8 mouse cellular contexts compared by ENCODE assay signal in genomic region chr4:128670566-128671191, GRCm38 (mm10). TPM values are rescaled to one million over a fixed set of nuclear protein-coding genes. Genes with fewer than 3 reads are reported as not detected.
DNase-seq lines count a peak whose midpoint lies in the region; ATAC-seq and TF ChIP-seq lines count a peak whose summit lies in the region.

No protein-coding gene starts in this region.

- no peaks in the 10 kb centered on the region for H3K4me1 ChIP-seq in midbrain, postnatal 0 days (ENCODE audit: insufficient read depth, low read length)
- H3K4me1 ChIP-seq in midbrain, embryonic 14.5 days (ENCODE audit: control insufficient read depth, insufficient read depth, low read length), result 0 out of 2 replicates have a peak, but pooled peaks cover 6% of the 10 kb centered on the region
- peaks cover 33% of the 10 kb centered on the region for H3K4me1 ChIP-seq in hindbrain, embryonic 15.5 days (replicated peaks)
- peaks cover 16% of the 10 kb centered on the region for H3K4me1 ChIP-seq in limb, embryonic 11.5 days (ENCODE audit: control insufficient read depth, insufficient read depth, low read length)
- H3K4me1 ChIP-seq in stomach, embryonic 16.5 days (ENCODE audit: control insufficient read depth, insufficient read depth, low read length), result peaks cover 9% of the 10 kb centered on the region

- H3K27me3 ChIP-seq in midbrain, postnatal 0 days (ENCODE audit: insufficient read depth, low read length), result no peaks in the 10 kb centered on the region
- H3K27me3 ChIP-seq in midbrain, embryonic 14.5 days (ENCODE audit: control insufficient read depth, insufficient read depth, low read length), result no peaks in the 10 kb centered on the region
- H3K27me3 ChIP-seq in hindbrain, embryonic 15.5 days, result no peaks in the 10 kb centered on the region
- H3K27me3 ChIP-seq in limb, embryonic 11.5 days (ENCODE audit: control insufficient read depth, insufficient read depth, low read length), result no peaks in the 10 kb centered on the region
- no peaks in the 10 kb centered on the region for H3K27me3 ChIP-seq in stomach, embryonic 16.5 days (ENCODE audit: control insufficient read depth, insufficient read depth, low read length)

- H3K4me3 ChIP-seq in midbrain, postnatal 0 days (ENCODE audit: low read depth, low read length), result no peak overlapping the region
- H3K4me3 ChIP-seq in midbrain, embryonic 14.5 days (replicated peaks; ENCODE audit: low read depth, low read length), result no peak overlapping the region
- H3K4me3 ChIP-seq in hindbrain, embryonic 15.5 days, result no peak overlapping the region
- H3K4me3 ChIP-seq in limb, embryonic 11.5 days (ENCODE audit: low read depth, low read length), result no peak overlapping the region
- H3K4me3 ChIP-seq in stomach, embryonic 16.5 days (replicated peaks; ENCODE audit: low read length), result no peak overlapping the region

- H3K36me3 ChIP-seq in midbrain, postnatal 0 days (ENCODE audit: insufficient read depth, low read length), result no peaks in the 10 kb centered on the region
- no peaks in the 10 kb centered on the region for H3K36me3 ChIP-seq in midbrain, embryonic 14.5 days (ENCODE audit: control insufficient read depth, insufficient read depth, low read length)
- no peaks in the 10 kb centered on the region for H3K36me3 ChIP-seq in hindbrain, embryonic 15.5 days
- H3K36me3 ChIP-seq in limb, embryonic 11.5 days (ENCODE audit: control insufficient read depth, insufficient read depth, low read length), result no peaks in the 10 kb centered on the region
- H3K36me3 ChIP-seq in stomach, embryonic 16.5 days (ENCODE audit: control insufficient read depth, insufficient read depth, low read length), result no peaks in the 10 kb centered on the region

- 51% methylated on average over 11 of the region's 11 CpGs for WGBS in midbrain, postnatal 0 days
- 49% methylated on average over 11 of the region's 11 CpGs for WGBS in midbrain, embryonic 14.5 days
- 28% methylated on average over 11 of the region's 11 CpGs for WGBS in hindbrain, embryonic 15.5 days
- WGBS in limb, embryonic 11.5 days, result 7% methylated on average over 11 of the region's 11 CpGs
- WGBS in stomach, embryonic 16.5 days, result 25% methylated on average over 11 of the region's 11 CpGs

- DNase-seq in midbrain, postnatal 0 days (ENCODE audit: low spot score), result no peak
- no peak for DNase-seq in midbrain, embryonic 14.5 days
- peak; percentile 78 for DNase-seq in limb, embryonic 11.5 days (ENCODE audit: low spot score)
- no peak for DNase-seq in frontal cortex, postnatal 36 days (ENCODE audit: low spot score in 2 of 2)
- DNase-seq in spleen, adult 18-20 months, result no peak
- DNase-seq in spleen, postnatal 36 days (ENCODE audit: low spot score in 2 of 2), result no peak

- no peak overlapping the region for H3K27ac ChIP-seq in midbrain, postnatal 0 days (ENCODE audit: low read depth, low read length)
- H3K27ac ChIP-seq in midbrain, embryonic 14.5 days (replicated peaks; ENCODE audit: low read depth, low read length), result no peak overlapping the region
- H3K27ac ChIP-seq in hindbrain, embryonic 15.5 days (replicated peaks), result peak overlapping the region; percentile 70
- H3K27ac ChIP-seq in limb, embryonic 11.5 days (replicated peaks; ENCODE audit: low read depth, low read length), result peak overlapping the region; percentile 97
- H3K27ac ChIP-seq in stomach, embryonic 16.5 days (ENCODE audit: low read length), result no peak overlapping the region; the same call in 1 of the 2 replicates

- no peak overlapping the region for H3K4me2 ChIP-seq in midbrain, postnatal 0 days (ENCODE audit: low read depth, low read length, poor library complexity, severe bottlenecking)
- no peak overlapping the region for H3K4me2 ChIP-seq in midbrain, embryonic 14.5 days (ENCODE audit: low read length)
- H3K4me2 ChIP-seq in hindbrain, embryonic 15.5 days, result 0 out of 2 replicates have a peak overlapping the region, but pooled peaks have one; percentile 17
- peak overlapping the region; percentile 26 for H3K4me2 ChIP-seq in limb, embryonic 11.5 days (ENCODE audit: low read depth, severe bottlenecking)
- H3K4me2 ChIP-seq in stomach, embryonic 16.5 days (ENCODE audit: low read depth, low read length), result peak overlapping the region; percentile 1; the same call in 1 of the 2 replicates

- TF ChIP-seq CTCF in midbrain, postnatal 0 days (IDR thresholded peaks at IDR 0.05), result no peak

- H3K9me3 ChIP-seq in midbrain, postnatal 0 days (ENCODE audit: low read length), result no peaks in the 10 kb centered on the region
- no peaks in the 10 kb centered on the region for H3K9me3 ChIP-seq in midbrain, embryonic 14.5 days (ENCODE audit: control insufficient read depth, low read length)
- no peaks in the 10 kb centered on the region for H3K9me3 ChIP-seq in hindbrain, embryonic 15.5 days
- H3K9me3 ChIP-seq in limb, embryonic 11.5 days (ENCODE audit: control insufficient read depth, low read length), result no peaks in the 10 kb centered on the region
- H3K9me3 ChIP-seq in stomach, embryonic 16.5 days (replicated peaks; ENCODE audit: control insufficient read depth, low read length), result no peaks in the 10 kb centered on the region

- no peak for ATAC-seq in midbrain, postnatal 0 days (ENCODE audit: low FRiP score)
- ATAC-seq in midbrain, embryonic 14.5 days (ENCODE audit: low FRiP score, low TSS enrichment), result no peak
- ATAC-seq in hindbrain, embryonic 15.5 days (ENCODE audit: low FRiP score, low read depth), result 0 out of 2 replicates have a peak, but pooled peaks have one; percentile 54
- peak; percentile 78 for ATAC-seq in limb, embryonic 11.5 days (ENCODE audit: insufficient number of reproducible peaks, low FRiP score, low TSS enrichment, low read depth)
- peak; percentile 56 for ATAC-seq in stomach, embryonic 16.5 days (ENCODE audit: insufficient read depth, low FRiP score)

- H3K9ac ChIP-seq in midbrain, postnatal 0 days (replicated peaks; ENCODE audit: low read length, poor library complexity, severe bottlenecking), result 0 out of 2 replicates have a peak overlapping the region, but pooled peaks have one; percentile 24
- no peak overlapping the region for H3K9ac ChIP-seq in midbrain, embryonic 14.5 days (replicated peaks; ENCODE audit: low read length)
- no peak overlapping the region for H3K9ac ChIP-seq in hindbrain, embryonic 15.5 days
- H3K9ac ChIP-seq in limb, embryonic 11.5 days (ENCODE audit: low read length), result peak overlapping the region; percentile 58
- H3K9ac ChIP-seq in stomach, embryonic 16.5 days (ENCODE audit: low read length), result no peak overlapping the region

RNA-seq across cellular contexts. Expression of gene Phc2, which starts 16.2 kb away (rescaled TPM):
- 64.3 and 66.1 TPM in 2 replicates for total RNA-seq in midbrain, postnatal 0 days (2014; rRNA removed)
- 31.4 and 34.8 TPM in 2 replicates for polyA plus RNA-seq in midbrain, postnatal 0 days (2015; fragmentation: Nextera tagmentation; extraction: Ambion mirVana)
- polyA plus RNA-seq in midbrain, embryonic 14.5 days (2014; fragmentation: Nextera tagmentation; extraction: Ambion mirVana), result 48.4 and 54.2 TPM in 2 replicates
- 67.0 and 71.5 TPM in 2 replicates for polyA plus RNA-seq in hindbrain, embryonic 15.5 days (2015; fragmentation: Nextera tagmentation; extraction: Ambion mirVana)
- 63.2 and 70.6 TPM in 2 replicates for polyA plus RNA-seq in limb, embryonic 11.5 days (2014; fragmentation: Nextera tagmentation; extraction: Ambion mirVana)
- 12.7 TPM in 2 replicates for polyA plus RNA-seq in stomach, embryonic 16.5 days (2015; fragmentation: Nextera tagmentation; extraction: Ambion mirVana)

RNA-seq across cellular contexts. Expression of gene Tlr12, which starts 52.3 kb away (rescaled TPM):
- total RNA-seq in midbrain, postnatal 0 days (2014; rRNA removed), result 1.3 and 2.1 TPM in 2 replicates
- 0.71 and 1.1 TPM in 2 replicates for polyA plus RNA-seq in midbrain, postnatal 0 days (2015; fragmentation: Nextera tagmentation; extraction: Ambion mirVana)
- 0.61 and 1.2 TPM in 2 replicates for polyA plus RNA-seq in midbrain, embryonic 14.5 days (2014; fragmentation: Nextera tagmentation; extraction: Ambion mirVana)
- 1.5 and 2.0 TPM in 2 replicates for polyA plus RNA-seq in hindbrain, embryonic 15.5 days (2015; fragmentation: Nextera tagmentation; extraction: Ambion mirVana)
- polyA plus RNA-seq in limb, embryonic 11.5 days (2014; fragmentation: Nextera tagmentation; extraction: Ambion mirVana), result 0.21 and 0.29 TPM in 2 replicates
- 1.6 and 1.9 TPM in 2 replicates for polyA plus RNA-seq in stomach, embryonic 16.5 days (2015; fragmentation: Nextera tagmentation; extraction: Ambion mirVana)

Comparison
In these comparisons a context has a peak if more than half of its experiments do, and no peak if none do; other contexts are left out.
1. H3K9ac ChIP-seq: peak in midbrain, postnatal 0 days (single experiment) and limb, embryonic 11.5 days (single experiment); none in midbrain, embryonic 14.5 days (single experiment), hindbrain, embryonic 15.5 days (single experiment) and stomach, embryonic 16.5 days (single experiment).
2. ATAC-seq: peak in hindbrain, embryonic 15.5 days (single experiment), limb, embryonic 11.5 days (single experiment) and stomach, embryonic 16.5 days (single experiment); none in midbrain, postnatal 0 days (single experiment) and midbrain, embryonic 14.5 days (single experiment).
3. H3K27ac ChIP-seq: peak in hindbrain, embryonic 15.5 days (single experiment) and limb, embryonic 11.5 days (single experiment); none in midbrain, postnatal 0 days (single experiment), midbrain, embryonic 14.5 days (single experiment) and stomach, embryonic 16.5 days (single experiment).
4. H3K4me2 ChIP-seq: peak in hindbrain, embryonic 15.5 days (single experiment), limb, embryonic 11.5 days (single experiment) and stomach, embryonic 16.5 days (single experiment); none in midbrain, postnatal 0 days (single experiment) and midbrain, embryonic 14.5 days (single experiment).